Mouse (Mus musculus) cortical plate, adult 2 months (tissue): ENCODE data around the gene Uqcr10. TPM values are rescaled to one million over a fixed set of nuclear protein-coding genes. Genes with fewer than 3 reads are reported as not detected.

Source experiments
- H3K27ac ChIP-seq: fragments of 200-500 bp; 2 replicates; pipeline ENCODE4 v1.5.1; 2012; ENCODE audit warnings: low read length, control low read depth, inconsistent platforms; ENCODE audit not compliant: insufficient read depth
- H3K4me1 ChIP-seq: fragments of 200-500 bp; 2 replicates; pipeline ENCODE4 v1.6.1; 2011; ENCODE audit warnings: low read length; ENCODE audit not compliant: control insufficient read depth, insufficient read depth
- H3K4me3 ChIP-seq: fragments of 200-500 bp; 2 replicates; pipeline ENCODE4 v1.5.1; 2011; ENCODE audit warnings: mild to moderate bottlenecking, low read length, control low read depth; ENCODE audit not compliant: insufficient read depth
- CTCF ChIP-seq: fragments of 200-500 bp; IDR thresholded peaks from 2 replicates; pipeline ENCODE4 v1.5.1; 2011; ENCODE audit warnings: mild to moderate bottlenecking, control low read depth, low read length; ENCODE audit not compliant: insufficient read depth; ENCODE audit errors: extremely low read depth
- POLR2A ChIP-seq: fragments of 200-500 bp; IDR thresholded peaks from 2 replicates; pipeline ENCODE4 v1.6.1; 2011; ENCODE audit warnings: mild to moderate bottlenecking, low read length, control low read depth; ENCODE audit not compliant: insufficient read depth; ENCODE audit errors: extremely low read depth
- polyA plus RNA-seq: library from polyadenylated mRNA; depleted of rRNA; stranded (reverse); fragments of >200 nt; gene quantifications from 2 replicates; pipeline ENCODE4 v1.2.3, GENCODE M21; 2012

Gene Uqcr10
- polyA plus RNA-seq, 1 experiment: 1,122 TPM

GRCm38 (mm10) chr11:4692162-4692561 lies 12.0 kb downstream of the Uqcr10 start:
- Histone ChIP-seq H3K4me3 (no peak overlapping the region), H3K4me1 (no peaks in the 10 kb centered on the region), H3K27ac (no peak overlapping the region)
- TF ChIP-seq CTCF: no peak
- TF ChIP-seq POLR2A: no peak

DNA sequence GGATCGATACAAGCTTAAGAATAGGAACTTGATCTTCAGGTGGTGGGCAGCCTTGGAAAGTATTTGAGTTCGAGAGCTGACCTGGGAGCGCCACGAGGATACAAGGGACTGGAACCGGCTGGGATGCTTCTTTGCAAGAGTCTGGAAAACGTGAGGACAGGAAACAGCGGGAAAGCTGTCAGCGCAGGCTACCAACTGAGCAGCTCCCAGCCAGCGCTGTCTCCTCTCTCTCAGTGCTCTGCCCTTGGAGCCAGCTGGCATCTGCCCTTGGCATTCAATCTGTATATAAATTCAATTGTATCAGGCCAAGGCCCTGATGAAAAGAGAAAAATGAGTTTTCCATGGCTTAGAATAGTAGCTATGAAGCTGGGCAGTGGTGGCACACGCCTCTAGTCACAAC lies 12.9 kb downstream of the Uqcr10 start:
- no peak for TF ChIP-seq CTCF
- no peak for TF ChIP-seq POLR2A
- Histone ChIP-seq H3K4me1 (no peaks in the 10 kb centered on the region), H3K4me3 (no peak overlapping the region), H3K27ac (no peak overlapping the region)

DNA sequence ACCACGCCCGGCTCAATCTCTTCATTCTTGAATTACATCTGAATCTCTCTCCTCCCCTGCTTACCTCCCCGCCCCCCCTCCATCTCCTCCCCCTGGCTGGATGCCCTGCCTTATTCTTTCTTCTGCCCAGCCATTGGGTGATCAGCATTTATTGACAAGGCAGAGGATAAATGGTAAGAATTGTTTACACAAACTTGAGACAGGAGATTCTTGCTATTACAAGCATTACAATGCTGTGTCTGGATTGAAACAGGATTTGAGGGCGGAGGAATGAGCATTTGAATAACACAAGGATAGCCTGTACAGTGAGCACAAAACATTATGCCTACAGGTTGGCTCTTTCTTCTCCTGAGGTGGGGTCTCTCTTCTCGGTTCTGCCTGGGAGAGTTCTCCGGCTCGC lies 13.8 kb downstream of the Uqcr10 start:
- Histone ChIP-seq H3K27ac (no peak overlapping the region), H3K4me3 (no peak overlapping the region), H3K4me1 (no peaks in the 10 kb centered on the region)
- TF ChIP-seq CTCF: no peak
- no peak for TF ChIP-seq POLR2A

- Histone ChIP-seq H3K27ac (no peak overlapping the region), H3K4me3 (no peak overlapping the region), H3K4me1 (no peaks in the 10 kb centered on the region)
- TF ChIP-seq POLR2A (no peak), CTCF (no peak)
Measured at GRCm38 (mm10) chr11:4688632-4689380, 15.3 kb downstream of the Uqcr10 start.

GRCm38 (mm10) chr11:4687874-4688273 lies 16.3 kb downstream of the Uqcr10 start:
- no peak for TF ChIP-seq POLR2A
- no peak for TF ChIP-seq CTCF
- Histone ChIP-seq H3K4me3 (no peak overlapping the region), H3K27ac (no peak overlapping the region), H3K4me1 (no peaks in the 10 kb centered on the region)

- no peaks in the 10 kb centered on the region for H3K4me1 ChIP-seq
- H3K27ac ChIP-seq: no peak overlapping the region
- no peak overlapping the region for H3K4me3 ChIP-seq
- TF ChIP-seq CTCF (no peak), POLR2A (no peak)
Measured at GRCm38 (mm10) chr11:4687027-4687426, 17.1 kb downstream of the Uqcr10 start.

DNA sequence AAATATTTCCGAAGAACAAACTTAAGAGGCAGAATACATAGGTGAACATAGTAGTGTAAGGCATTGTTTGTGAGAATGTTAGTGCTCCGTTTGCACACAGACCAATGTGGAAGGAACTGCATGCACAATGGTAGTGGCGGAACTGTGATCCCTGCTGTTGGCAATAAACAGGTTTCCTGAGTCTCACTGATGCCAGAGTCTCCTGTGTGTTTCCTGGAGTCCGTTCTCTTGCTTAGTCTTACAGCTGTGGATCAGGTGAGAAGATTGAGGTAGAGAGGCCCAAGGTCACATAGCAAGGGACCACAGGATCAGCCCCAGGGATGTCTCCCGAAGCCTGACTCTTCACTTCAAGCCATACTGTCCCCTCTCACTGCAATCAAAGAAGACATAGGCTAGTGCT lies 18.6 kb downstream of the Uqcr10 start:
- TF ChIP-seq POLR2A: no peak
- TF ChIP-seq CTCF: no peak
- Histone ChIP-seq H3K4me3 (no peak overlapping the region), H3K27ac (no peak overlapping the region), H3K4me1 (no peaks in the 10 kb centered on the region)

- TF ChIP-seq CTCF: no peak
- no peak for TF ChIP-seq POLR2A
- no peaks in the 10 kb centered on the region for H3K4me1 ChIP-seq
- H3K4me3 ChIP-seq: no peak overlapping the region
- no peak overlapping the region for H3K27ac ChIP-seq
Measured at GRCm38 (mm10) chr11:4685071-4685470, 19.1 kb downstream of the Uqcr10 start.

GRCm38 (mm10) chr11:4684186-4684585 lies 20.0 kb downstream of the Uqcr10 start:
- Histone ChIP-seq H3K4me1 (peaks cover 8% of the 10 kb centered on the region), H3K27ac (no peak overlapping the region), H3K4me3 (no peak overlapping the region)
- TF ChIP-seq POLR2A (no peak), CTCF (no peak)

DNA sequence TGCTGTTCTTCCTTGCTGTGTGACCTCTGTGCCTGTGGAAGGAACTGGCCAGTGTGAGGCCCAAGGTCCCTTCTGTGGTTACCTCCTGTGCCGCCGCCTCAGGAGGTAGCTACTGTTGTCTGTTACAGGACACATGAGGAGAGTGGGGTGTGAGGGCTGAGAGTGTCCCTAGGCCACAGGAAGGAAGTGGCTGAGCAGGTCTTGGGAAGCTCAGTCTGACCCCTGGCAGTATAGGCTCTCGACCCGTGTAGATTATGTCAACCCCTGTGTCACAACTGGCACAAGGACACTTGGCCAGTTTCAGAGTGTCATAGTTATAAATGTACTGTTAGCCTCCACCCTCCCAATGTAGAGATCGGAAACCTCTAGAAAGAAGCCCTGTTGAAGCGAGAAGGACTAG lies 20.6 kb downstream of the Uqcr10 start:
- Histone ChIP-seq H3K4me1 (peaks cover 9% of the 10 kb centered on the region), H3K4me3 (no peak overlapping the region), H3K27ac (no peak overlapping the region)
- no peak for TF ChIP-seq POLR2A
- TF ChIP-seq CTCF: no peak
